Mouse (Mus musculus): Measurements from ENCODE around the gene Fntb.

Fntb gene

DNA sequence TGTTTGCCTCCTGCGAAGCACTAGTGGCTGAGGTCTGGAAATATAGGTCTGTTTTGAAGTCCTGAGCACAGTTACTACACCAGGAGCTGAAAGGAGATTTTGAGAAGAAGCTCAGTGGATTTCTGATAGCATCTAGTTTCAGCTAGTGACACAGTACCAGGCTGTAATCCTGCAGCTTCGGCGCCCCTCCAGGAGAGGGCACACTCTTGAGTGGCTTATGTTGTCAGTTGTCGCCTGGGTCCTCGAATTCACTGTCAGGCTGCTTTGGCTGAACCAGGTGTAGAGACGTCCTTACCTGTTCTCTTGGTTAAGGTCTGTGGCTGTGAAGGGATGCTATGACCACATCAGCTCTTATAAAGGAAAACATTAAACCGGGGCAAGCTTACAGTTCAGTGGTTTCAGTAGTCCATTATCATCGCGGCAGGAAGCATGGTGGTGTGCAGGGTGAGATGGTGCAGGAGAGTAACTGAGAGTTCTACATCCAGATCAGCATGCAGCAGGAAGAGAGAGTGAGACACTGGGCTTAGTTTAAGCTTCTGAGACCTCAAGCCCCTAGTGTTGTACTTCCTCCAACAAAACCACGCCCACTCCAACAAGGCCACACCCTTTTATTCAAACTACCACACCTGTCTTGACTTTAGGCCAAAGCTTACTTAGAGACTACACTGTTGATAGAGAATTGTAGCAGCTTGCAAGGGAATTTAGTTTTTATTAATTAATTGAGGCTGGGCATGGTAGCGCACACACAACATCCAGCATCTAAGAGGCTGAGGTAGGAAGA is 124.2 kb downstream of the Fntb start:
- DNase-seq = no peak

DNA sequence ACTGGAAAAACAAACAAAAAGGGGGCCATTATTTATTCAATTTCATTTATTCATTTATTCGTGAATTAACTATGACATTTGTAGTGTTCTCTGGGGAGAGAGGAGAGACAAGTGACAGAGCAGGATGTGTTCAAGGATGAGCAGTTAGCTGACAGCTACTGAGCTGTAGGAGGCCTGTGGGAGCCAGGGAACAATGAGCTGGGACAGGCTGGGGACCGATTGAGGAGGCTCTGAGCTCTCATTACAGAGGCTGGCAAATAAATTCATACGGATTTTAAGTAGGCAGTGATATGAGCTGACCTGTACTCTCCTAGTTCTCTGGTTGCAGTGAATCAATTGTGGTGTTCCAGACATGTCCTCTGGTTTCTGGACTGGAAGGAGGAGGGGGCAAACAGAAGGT is 125.8 kb downstream of the Fntb start:
- no peak for DNase-seq

DNA sequence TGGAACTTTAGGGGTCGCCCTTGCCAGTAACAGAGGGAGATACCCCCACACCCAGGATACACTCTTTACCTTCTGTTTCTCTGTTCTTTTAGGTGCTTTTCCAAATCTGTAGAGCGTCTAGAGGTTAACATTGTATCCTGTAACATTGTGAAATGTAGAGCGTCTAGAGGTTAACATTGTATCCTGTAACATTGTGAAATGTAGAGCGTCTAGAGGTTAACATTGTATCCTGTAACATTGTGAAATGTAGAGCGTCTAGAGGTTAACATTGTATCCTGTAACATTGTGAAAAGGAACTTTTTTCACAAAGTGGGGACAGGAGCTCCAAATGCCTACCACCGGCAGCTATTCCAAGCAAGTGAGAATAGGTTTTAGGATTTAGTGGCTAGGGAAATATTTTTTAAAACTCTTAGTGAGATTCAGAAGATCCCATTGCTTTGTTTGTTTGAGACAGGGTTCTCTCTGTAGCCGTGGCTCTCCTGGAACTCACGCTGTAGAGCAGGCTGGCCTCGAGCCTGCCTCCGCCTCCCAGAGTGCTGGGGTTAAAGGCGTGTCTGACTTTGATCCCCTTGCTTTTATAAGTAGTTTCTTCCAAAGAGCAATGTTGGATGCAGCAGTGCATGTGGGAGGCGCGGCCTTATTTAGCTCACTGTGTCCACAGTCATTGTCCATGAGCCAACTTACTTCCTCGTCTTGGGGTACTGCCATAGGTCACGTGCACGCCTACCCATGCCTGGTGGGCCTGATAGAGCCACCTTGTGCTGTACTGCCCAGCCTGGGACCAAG is 127.7 kb downstream of the Fntb start:
- no peak for DNase-seq

GRCm38 (mm10) chr12:76894792-76895559 is 129.6 kb downstream of the Fntb start:
- no peak for DNase-seq

DNA sequence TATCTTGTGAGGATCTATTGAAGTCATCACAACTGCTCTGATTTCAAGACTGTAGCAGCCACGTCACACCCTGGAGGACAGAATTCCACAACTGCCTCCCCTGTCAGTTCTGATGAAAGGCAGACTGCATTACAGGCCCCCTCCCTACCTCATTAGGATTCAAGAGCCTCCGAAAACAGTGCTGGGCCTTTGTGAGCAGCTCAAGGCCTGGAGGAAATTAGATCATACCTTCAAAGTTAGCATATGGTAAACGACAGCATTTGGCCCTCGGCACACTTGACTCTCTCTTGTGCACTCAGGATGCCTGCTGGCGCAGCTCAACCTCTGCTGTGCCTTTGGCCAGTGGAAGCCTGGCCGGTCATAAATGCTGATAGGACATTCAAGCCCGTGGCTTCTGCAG is 130.4 kb downstream of the Fntb start:
- DNase-seq = no peak

- no peak for DNase-seq
These were observed 131.2 kb downstream of the Fntb start for GRCm38 (mm10) chr12:76896566-76896965.

DNA sequence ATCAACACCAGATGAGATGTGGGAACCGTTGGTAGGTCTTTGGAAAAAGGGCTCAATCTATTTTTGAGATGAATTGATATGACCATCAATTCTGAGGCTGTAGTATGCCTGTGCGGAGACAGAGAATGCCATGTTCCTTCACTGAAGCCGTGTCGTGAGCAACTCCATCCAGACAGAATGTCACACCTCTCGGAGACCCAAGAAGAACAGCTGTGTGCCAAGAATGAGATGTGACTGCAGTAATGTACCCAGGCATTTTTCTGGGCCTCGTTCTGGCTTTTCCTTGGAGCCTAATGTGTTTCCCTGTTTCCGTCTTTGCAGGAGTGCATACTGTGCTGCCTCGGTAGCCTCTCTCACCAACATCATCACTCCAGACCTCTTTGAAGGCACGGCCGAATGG is 131.6 kb downstream of the Fntb start:
- DNase-seq = no peak

DNA sequence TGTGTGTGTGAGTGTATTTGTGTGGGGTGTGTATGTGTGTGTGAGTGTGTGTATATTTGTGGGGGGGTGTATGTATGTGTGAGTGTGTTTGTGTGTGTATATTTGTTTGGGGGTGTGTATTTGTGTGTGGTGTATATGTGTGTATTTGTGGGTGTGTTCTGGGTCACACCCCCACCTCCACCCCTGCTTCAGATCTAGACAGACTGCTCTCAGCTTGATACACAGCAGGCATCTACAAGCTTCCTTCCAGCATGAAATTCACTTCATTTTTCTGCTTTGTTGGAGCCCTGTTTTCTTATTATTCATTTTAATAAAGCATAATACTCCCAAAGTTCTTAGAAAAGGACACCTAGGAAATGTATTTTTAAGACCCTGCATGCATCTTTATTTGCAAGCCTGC is 132.8 kb downstream of the Fntb start:
- no peak for DNase-seq

DNA sequence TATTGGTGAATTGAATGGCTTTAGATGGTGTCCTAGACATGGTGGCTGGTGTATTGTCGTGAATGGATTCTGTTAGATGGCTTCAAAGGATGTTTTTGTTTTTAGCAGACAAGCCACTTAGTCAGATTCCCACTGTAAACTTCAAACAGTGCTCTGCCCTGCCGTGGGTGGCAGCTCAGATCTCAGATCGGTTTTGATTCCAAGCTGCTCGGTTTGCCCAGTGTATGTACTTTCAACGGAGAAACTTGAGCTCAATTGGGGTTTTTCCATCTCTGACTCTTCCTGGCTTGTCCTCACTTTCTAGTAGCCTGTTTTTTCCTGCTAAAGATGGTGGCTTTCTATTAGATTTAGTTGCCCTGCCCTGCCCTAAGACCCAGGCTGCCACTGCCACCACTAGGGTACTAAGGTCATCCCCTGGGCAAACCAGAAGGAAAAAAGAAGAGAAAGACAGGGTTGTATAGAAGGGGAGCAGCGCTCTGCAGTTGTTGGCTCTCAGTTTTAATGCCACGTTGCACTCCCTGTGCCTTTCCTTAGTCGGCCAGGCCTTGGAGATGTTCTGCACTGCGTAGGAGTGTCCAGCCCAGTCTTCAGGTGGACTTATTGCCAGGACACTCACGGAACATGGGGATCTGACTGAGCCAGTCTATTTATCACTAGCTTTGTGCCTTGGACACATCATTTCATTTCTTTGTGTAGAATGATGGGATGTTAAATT is 134.0 kb downstream of the Fntb start:
- no peak for DNase-seq

DNA sequence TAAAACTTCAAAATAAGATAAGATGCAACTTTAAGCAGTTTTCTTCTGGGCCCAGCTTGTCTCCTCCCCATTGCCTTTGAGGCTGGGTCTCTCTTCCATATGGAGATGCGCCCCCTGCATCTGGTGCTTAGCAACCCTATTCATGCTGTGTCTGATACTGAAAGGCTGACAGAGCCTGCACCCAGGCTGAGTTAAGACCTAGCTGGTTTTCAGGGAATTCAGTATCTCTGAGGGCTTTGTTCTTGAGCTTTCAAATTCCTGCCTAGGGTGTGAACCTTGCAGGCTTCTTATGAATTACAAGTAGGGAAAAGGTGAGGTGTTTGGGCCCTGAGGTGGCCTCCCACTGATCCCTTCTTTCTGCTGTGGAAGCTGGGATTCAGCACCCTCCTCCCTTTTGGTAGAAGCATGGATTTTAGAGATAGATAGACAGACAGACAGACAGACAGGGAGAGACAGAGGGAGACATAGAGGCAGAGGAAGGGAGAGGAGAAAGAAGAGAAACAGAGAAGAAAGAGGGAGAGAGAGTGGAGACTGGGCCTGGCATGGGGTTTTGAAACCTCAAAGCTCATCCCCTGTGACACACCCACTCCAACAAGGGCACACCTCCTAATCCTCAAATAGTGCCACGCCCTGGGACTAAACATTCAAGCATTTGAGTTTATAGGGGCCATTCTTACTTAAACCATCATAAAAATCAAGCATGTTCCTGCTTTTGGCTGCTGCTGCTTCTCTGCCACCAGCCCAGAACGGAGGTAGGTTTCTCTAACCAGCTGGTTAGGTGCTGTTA is 136.3 kb downstream of the Fntb start:
- no peak for DNase-seq

- no peak for DNase-seq
These were observed 140.9 kb downstream of the Fntb start for GRCm38 (mm10) chr12:76906278-76906677.

- no peak for DNase-seq
These were observed 143.8 kb downstream of the Fntb start for GRCm38 (mm10) chr12:76909218-76909617.

DNA sequence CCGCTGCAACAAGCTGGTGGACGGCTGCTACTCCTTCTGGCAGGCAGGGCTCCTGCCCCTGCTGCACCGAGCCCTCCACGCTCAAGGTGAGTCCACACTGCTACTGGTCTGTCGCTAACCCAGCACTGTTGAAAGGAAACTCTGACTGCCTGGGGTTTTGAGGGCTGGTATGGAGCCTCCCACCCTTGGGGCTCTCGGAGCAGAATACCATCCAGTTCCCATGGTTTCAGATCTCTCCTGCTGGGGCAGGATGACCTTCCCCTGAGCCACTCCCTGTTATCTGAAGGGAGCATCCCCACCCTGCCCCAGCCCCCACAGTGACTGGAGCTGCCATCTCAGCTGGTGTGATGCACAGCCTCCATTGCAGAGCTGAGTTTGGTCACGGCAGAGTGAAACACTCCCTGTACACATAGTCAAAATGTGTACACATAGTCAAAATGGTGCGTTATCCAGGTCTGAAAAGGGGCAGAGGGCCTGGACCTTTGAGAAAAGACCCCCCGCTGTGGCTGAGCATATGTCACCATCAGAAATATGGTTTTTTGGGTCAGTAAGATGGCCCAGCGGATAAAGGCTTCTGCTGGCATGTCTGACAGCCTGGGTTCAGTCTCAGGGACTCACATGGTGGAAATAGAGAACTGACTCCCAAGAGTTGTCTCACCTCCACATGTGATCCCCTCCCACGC is 145.0 kb downstream of the Fntb start:
- DNase-seq = no peak

- DNase-seq = no peak
These were observed 145.9 kb downstream of the Fntb start for GRCm38 (mm10) chr12:76911171-76911726.

GRCm38 (mm10) chr12:76912193-76912592 is 146.8 kb downstream of the Fntb start:
- DNase-seq = no peak

GRCm38 (mm10) chr12:76916163-76916562 is 150.8 kb downstream of the Fntb start:
- no peak for DNase-seq

DNA sequence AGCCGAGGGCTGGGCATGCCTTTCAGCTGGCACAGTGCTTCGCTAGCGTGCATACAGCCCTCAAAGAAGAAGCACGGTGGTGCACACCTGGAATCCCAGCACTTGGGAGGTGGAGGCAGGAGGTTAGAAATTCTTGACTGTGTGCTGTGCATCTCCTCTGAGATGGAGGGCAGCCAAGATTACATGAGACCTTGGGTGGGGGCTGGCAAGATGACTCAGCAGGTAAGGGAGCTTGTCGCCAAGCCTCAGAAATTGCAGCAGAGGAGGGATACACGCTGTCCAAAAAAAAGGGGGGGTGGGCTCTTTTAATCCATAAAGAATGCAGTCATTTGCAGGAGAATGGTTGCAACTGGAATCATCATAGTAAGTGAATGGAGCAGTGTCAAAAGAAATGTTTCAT is 152.7 kb downstream of the Fntb start:
- DNase-seq = no peak

GRCm38 (mm10) chr12:76918855-76919254 is 153.5 kb downstream of the Fntb start:
- no peak for DNase-seq

DNA sequence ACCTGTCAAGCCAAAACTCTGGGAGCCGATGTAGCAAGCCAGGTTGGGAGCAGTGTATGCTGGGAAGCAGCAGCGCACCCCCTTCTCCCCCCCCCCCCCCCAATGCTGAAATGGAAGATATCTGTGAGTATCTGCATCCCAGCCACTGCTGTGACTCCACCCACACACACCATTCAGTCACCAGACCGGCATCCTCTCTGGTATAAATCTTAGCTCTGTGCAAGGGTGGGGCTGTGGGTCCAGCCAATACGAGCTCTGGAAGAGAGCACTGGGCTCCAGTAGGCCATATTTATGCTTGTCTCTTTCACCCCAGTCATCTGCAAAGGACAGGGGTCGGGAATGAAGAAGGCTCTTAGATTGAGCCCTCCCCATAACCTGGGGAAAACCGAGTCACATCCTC is 155.0 kb downstream of the Fntb start:
- DNase-seq = no peak

- DNase-seq = no peak
These were observed 155.6 kb downstream of the Fntb start for GRCm38 (mm10) chr12:76920990-76921389.

GRCm38 (mm10) chr12:76923118-76923517 is 157.7 kb downstream of the Fntb start:
- DNase-seq = peak; percentile 18

All from lung, postnatal 10 days (tissue).